Comparison of ENCODE assay signal across 16 mouse cellular contexts in the genomic region with DNA sequence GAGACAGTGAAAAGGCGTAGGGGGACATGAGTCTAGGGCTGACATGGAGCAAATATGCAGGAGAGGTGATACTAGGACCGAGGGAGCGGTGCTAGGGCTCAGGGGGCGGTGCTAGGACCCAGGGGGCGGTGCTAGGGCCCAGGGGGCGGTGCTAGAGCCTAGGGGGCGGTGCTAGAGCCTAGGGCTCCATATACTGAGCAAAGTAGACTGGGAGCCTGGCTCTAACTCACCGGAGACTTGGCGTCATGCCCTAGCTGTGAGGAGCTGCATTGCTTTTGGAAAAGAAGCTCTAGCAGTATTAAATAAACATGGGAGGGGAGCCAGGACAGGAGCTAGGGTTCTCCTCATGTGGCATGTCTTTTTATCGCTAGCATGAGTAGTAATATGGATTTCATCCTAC.
DNase-seq lines count a peak whose midpoint lies in the region; ATAC-seq and TF ChIP-seq lines count a peak whose summit lies in the region.
"Had no signal": no experiment of that assay in that cellular context is flagged by ENCODE, and none has a peak within 500 bp of the region (broad histone marks: within the 10 kb centered on the region; RNA-seq: fewer than 3 reads in every experiment).

No protein-coding gene starts in this region.

- no peaks in the 10 kb centered on the region for H3K9me3 ChIP-seq in intestine, embryonic 14.5 days (ENCODE audit: control insufficient read depth, low read length)
- no peaks in the 10 kb centered on the region for H3K9me3 ChIP-seq in intestine, postnatal 0 days (ENCODE audit: control insufficient read depth)
- no peaks in the 10 kb centered on the region for H3K9me3 ChIP-seq in neural tube, embryonic 13.5 days
- no peaks in the 10 kb centered on the region; the same call in 1 of the 2 replicates for H3K9me3 ChIP-seq in intestine, embryonic 15.5 days
- H3K9me3 ChIP-seq: embryonic facial prominence, embryonic 12.5 days; limb, embryonic 15.5 days had no signal

- H3K4me3 ChIP-seq in intestine, embryonic 14.5 days (ENCODE audit: low read depth, low read length), result no peak overlapping the region
- no peak overlapping the region for H3K4me3 ChIP-seq in intestine, postnatal 0 days (ENCODE audit: low read depth, low read length)
- H3K4me3 ChIP-seq in neural tube, embryonic 13.5 days, result no peak overlapping the region
- no peak overlapping the region for H3K4me3 ChIP-seq in intestine, embryonic 15.5 days (replicated peaks)
- H3K4me3 ChIP-seq: embryonic facial prominence, embryonic 12.5 days; layer of hippocampus, adult 2 months; limb, embryonic 15.5 days had no signal

- H3K9ac ChIP-seq in intestine, embryonic 14.5 days (ENCODE audit: low read length), result no peak overlapping the region
- H3K9ac ChIP-seq in intestine, postnatal 0 days (ENCODE audit: low read depth, low read length), result no peak overlapping the region
- no peak overlapping the region for H3K9ac ChIP-seq in neural tube, embryonic 13.5 days
- H3K9ac ChIP-seq in intestine, embryonic 15.5 days, result no peak overlapping the region
- H3K9ac ChIP-seq: embryonic facial prominence, embryonic 12.5 days; forebrain, postnatal 0 days; limb, embryonic 15.5 days had no signal

- DNase-seq in adrenal gland, postnatal 25 days, result peak; percentile 4
- no peak for DNase-seq in adrenal gland, postnatal 4 days (ENCODE audit: low spot score in 2 of 2)
- no peak for DNase-seq in intestine, embryonic 14.5 days (ENCODE audit: low spot score)
- DNase-seq in neural tube, embryonic 10.5 days (ENCODE audit: extremely low spot score, low spot score), result no peak
- DNase-seq in MN1 (ENCODE audit: low spot score), result no peak
- DNase-seq: forebrain, postnatal 0 days; heart, adult 11 months; thymus, adult 18-20 months had no signal

- H3K4me1 ChIP-seq in intestine, embryonic 14.5 days (replicated peaks; ENCODE audit: control insufficient read depth, insufficient read depth, low read length), result 0 out of 2 replicates have a peak, but pooled peaks cover 3% of the 10 kb centered on the region
- 0 out of 2 replicates have a peak, but pooled peaks cover 5% of the 10 kb centered on the region for H3K4me1 ChIP-seq in intestine, postnatal 0 days (replicated peaks; ENCODE audit: control insufficient read depth, insufficient read depth, low read length)
- peaks cover 16% of the 10 kb centered on the region for H3K4me1 ChIP-seq in neural tube, embryonic 13.5 days (replicated peaks)
- no peaks in the 10 kb centered on the region for H3K4me1 ChIP-seq in intestine, embryonic 15.5 days (replicated peaks)
- H3K4me1 ChIP-seq: embryonic facial prominence, embryonic 12.5 days had no signal

- no peaks in the 10 kb centered on the region for H3K27me3 ChIP-seq in intestine, embryonic 14.5 days (replicated peaks; ENCODE audit: control insufficient read depth, insufficient read depth, low read length)
- no peaks in the 10 kb centered on the region for H3K27me3 ChIP-seq in intestine, postnatal 0 days (replicated peaks; ENCODE audit: control insufficient read depth, insufficient read depth, low read length)
- no peaks in the 10 kb centered on the region; the same call in 1 of the 2 replicates for H3K27me3 ChIP-seq in neural tube, embryonic 13.5 days
- H3K27me3 ChIP-seq in intestine, embryonic 15.5 days (replicated peaks), result no peaks in the 10 kb centered on the region
- H3K27me3 ChIP-seq: embryonic facial prominence, embryonic 12.5 days; limb, embryonic 15.5 days had no signal

- no peak for TF ChIP-seq CTCF in intestine, postnatal 0 days (IDR thresholded peaks at IDR 0.05; ENCODE audit: low read depth)

- no peak overlapping the region for H3K4me2 ChIP-seq in intestine, embryonic 14.5 days (ENCODE audit: low read length)
- H3K4me2 ChIP-seq in intestine, postnatal 0 days (replicated peaks; ENCODE audit: low read depth), result no peak overlapping the region
- H3K4me2 ChIP-seq in neural tube, embryonic 13.5 days, result no peak overlapping the region
- H3K4me2 ChIP-seq in intestine, embryonic 15.5 days (replicated peaks), result no peak overlapping the region
- H3K4me2 ChIP-seq: embryonic facial prominence, embryonic 12.5 days; limb, embryonic 15.5 days; midbrain, embryonic 11.5 days had no signal

- no peak overlapping the region for H3K27ac ChIP-seq in intestine, embryonic 14.5 days (ENCODE audit: low read depth)
- no peak overlapping the region for H3K27ac ChIP-seq in intestine, postnatal 0 days (ENCODE audit: low read depth, low read length)
- no peak overlapping the region for H3K27ac ChIP-seq in neural tube, embryonic 13.5 days (replicated peaks)
- no peak overlapping the region for H3K27ac ChIP-seq in intestine, embryonic 15.5 days
- H3K27ac ChIP-seq: embryonic facial prominence, embryonic 12.5 days; kidney, postnatal 0 days; layer of hippocampus, adult 2 months; limb, embryonic 15.5 days had no signal

- peak; percentile 43; the same call in 1 of the 2 replicates for ATAC-seq in intestine, embryonic 14.5 days (replicated peaks; ENCODE audit: low FRiP score, low TSS enrichment, low read depth)
- ATAC-seq in intestine, postnatal 0 days, result no peak
- ATAC-seq in neural tube, embryonic 13.5 days (ENCODE audit: low read depth), result 0 out of 2 replicates have a peak, but pooled peaks have one; percentile 45
- peak; percentile 53 for ATAC-seq in intestine, embryonic 15.5 days
- ATAC-seq: forebrain, postnatal 0 days had no signal

- no peaks in the 10 kb centered on the region for H3K36me3 ChIP-seq in intestine, embryonic 14.5 days (ENCODE audit: control insufficient read depth, insufficient read depth, low read length)
- no peaks in the 10 kb centered on the region for H3K36me3 ChIP-seq in intestine, postnatal 0 days (ENCODE audit: control insufficient read depth, insufficient read depth)
- no peaks in the 10 kb centered on the region for H3K36me3 ChIP-seq in neural tube, embryonic 13.5 days
- H3K36me3 ChIP-seq in intestine, embryonic 15.5 days, result no peaks in the 10 kb centered on the region
- H3K36me3 ChIP-seq: embryonic facial prominence, embryonic 12.5 days; limb, embryonic 15.5 days had no signal

- WGBS in intestine, embryonic 14.5 days, result 63% methylated on average over 10 of the region's 10 CpGs
- WGBS in intestine, postnatal 0 days, result 65% methylated on average over 10 of the region's 10 CpGs
- 78% methylated on average over 10 of the region's 10 CpGs for WGBS in neural tube, embryonic 13.5 days
- WGBS in intestine, embryonic 15.5 days, result 67% methylated on average over 10 of the region's 10 CpGs
